ENCODE assay signal across 23 mouse cellular contexts in the genomic region with DNA sequence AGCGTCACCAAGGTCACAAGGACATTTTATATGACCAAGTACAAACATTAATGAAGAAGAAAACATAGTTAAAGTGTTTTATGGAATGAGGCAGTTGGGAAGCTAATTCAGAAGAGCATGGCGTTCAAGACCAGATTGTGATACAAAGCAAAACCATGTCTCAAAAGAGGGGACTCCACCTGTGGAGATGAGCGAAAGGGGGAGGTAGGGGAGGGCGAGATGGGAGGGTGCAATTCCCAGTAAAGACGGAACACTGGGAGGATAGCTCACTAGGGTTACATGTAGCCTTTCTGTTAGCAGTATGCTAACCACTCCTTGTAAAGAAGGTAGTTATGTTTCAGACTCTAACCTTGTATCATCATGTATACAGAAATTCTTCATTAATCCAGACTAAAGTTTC. TPM values are rescaled to one million over a fixed set of nuclear protein-coding genes. Genes with fewer than 3 reads are reported as not detected.
"Had no signal": no experiment of that assay in that cellular context is flagged by ENCODE, and none has a peak within 500 bp of the region (broad histone marks: within the 10 kb centered on the region; RNA-seq: fewer than 3 reads in every experiment).

No protein-coding gene starts in this region.

- H3K36me3 ChIP-seq: midbrain, embryonic 10.5 days; midbrain, embryonic 12.5 days; neural tube, embryonic 12.5 days; stomach, embryonic 15.5 days had no signal

- H3K4me1 ChIP-seq: stomach, embryonic 15.5 days had no signal

- ATAC-seq: midbrain, embryonic 16.5 days had no signal

- H3K4me3 ChIP-seq: midbrain, embryonic 10.5 days; midbrain, embryonic 12.5 days; neural tube, embryonic 12.5 days; stomach, embryonic 15.5 days had no signal

- H3K9ac ChIP-seq: lung, embryonic 14.5 days; midbrain, embryonic 12.5 days; neural tube, embryonic 12.5 days; stomach, embryonic 15.5 days had no signal

- H3K27ac ChIP-seq: midbrain, embryonic 10.5 days; midbrain, embryonic 12.5 days; neural tube, embryonic 12.5 days; stomach, embryonic 15.5 days; stomach, postnatal 0 days had no signal

- H3K4me2 ChIP-seq: lung, embryonic 14.5 days; midbrain, embryonic 12.5 days; neural tube, embryonic 12.5 days; stomach, embryonic 15.5 days had no signal

- DNase-seq: lung, adult 18-20 months; lung, embryonic 14.5 days; lung, postnatal 10 days; lung, postnatal 4 days; midbrain, embryonic 14.5 days; right cerebral cortex, postnatal 14 days; thymus, adult 2 months; thymus, postnatal 25 days; thymus, postnatal 4 days had no signal

- H3K27me3 ChIP-seq: midbrain, embryonic 12.5 days; neural tube, embryonic 12.5 days; stomach, embryonic 15.5 days had no signal

- H3K9me3 ChIP-seq: midbrain, embryonic 10.5 days; midbrain, embryonic 12.5 days; neural tube, embryonic 12.5 days; stomach, embryonic 15.5 days had no signal

RNA-seq across cellular contexts. Expression of a gene that starts 55.1 kb away (rescaled TPM):
- total RNA-seq: megakaryocyte, adult 5-6 weeks; megakaryocyte-erythroid progenitor cell, adult 5-6 weeks; neutrophil, adult 5-6 weeks had no signal
- polyA plus RNA-seq: midbrain, embryonic 10.5 days; midbrain, embryonic 12.5 days had no signal

RNA-seq across cellular contexts. Expression of a gene that starts 57.8 kb away (rescaled TPM):
- total RNA-seq: megakaryocyte, adult 5-6 weeks; megakaryocyte-erythroid progenitor cell, adult 5-6 weeks had no signal
- polyA plus RNA-seq: lung, embryonic 14.5 days; lung, embryonic 16.5 days; midbrain, embryonic 10.5 days; midbrain, embryonic 12.5 days; midbrain, embryonic 14.5 days; midbrain, embryonic 16.5 days; neural tube, embryonic 12.5 days; neural tube, embryonic 14.5 days; spleen, adult 2 months; stomach, embryonic 15.5 days; stomach, postnatal 0 days; testis, adult 2 months; urinary bladder, adult 2 months had no signal
